Mouse (Mus musculus) C3H10T1/2 (cell line): ENCODE results near the gene Asf1b. TPM values are rescaled to one million over a fixed set of nuclear protein-coding genes. Genes with fewer than 3 reads are reported as not detected.

Experiments used
- polyA plus RNA-seq, 2 experiments: library from polyadenylated mRNA; unstranded; fragments of >200 nt; fragmentation: generic; extraction: Trizol; gene quantifications; one replicate each; pipeline ENCODE4 v1.2.1; 2012; ENCODE audit warnings: missing spikeins in 2 of 2

Asf1b gene
- 10 to 100 TPM; 26.5 to 32.4 TPM for polyA plus RNA-seq

GRCm38 (mm10) chr8:83955106-83955957 lies at the start of gene Asf1b, which contains the start of gene Gm10644:
Gene Asf1b (plus strand): TSS chr8:83955507.
Gene Gm10644 (minus strand): TSS chr8:83955205.

GRCm38 (mm10) chr8:83972150-83973120 lies 17.1 kb downstream of the Asf1b start, which contains the start of gene Prkaca:
Gene Prkaca (plus strand): TSS chr8:83972993.

GRCm38 (mm10) chr8:83997511-83998141 lies 42.3 kb downstream of the Asf1b start, which contains the start of gene Samd1:
Gene Samd1 (plus strand): TSS chr8:83997672.

GRCm38 (mm10) chr8:84001281-84002000 lies 46.1 kb downstream of the Asf1b start, which contains the start of gene 1700067K01Rik:
Gene 1700067K01Rik (plus strand): TSS chr8:84001502.

GRCm38 (mm10) chr8:84011705-84012498 lies 56.6 kb downstream of the Asf1b start, which contains the start of gene 2210011C24Rik:
Gene 2210011C24Rik (minus strand): TSS chr8:84012171.

Other genes with a start within 250 kb of the Asf1b start
- 100 to 1,000 TPM in 1 of 2 experiments, 10 to 100 TPM in 1; 49.1 to 133 TPM for gene Ddx39, start 240.3 kb upstream of the Asf1b start, polyA plus RNA-seq
- gene Adgre5, start 214.2 kb upstream of the Asf1b start, polyA plus RNA-seq = 1 to 10 TPM in 1 of 2 experiments, under 1 TPM in 1; 0.37 to 4.7 TPM
- gene Adgrl1, start 55.4 kb upstream of the Asf1b start, polyA plus RNA-seq = 10 to 100 TPM in 1 of 2 experiments, 1 to 10 TPM in 1; 2.6 to 18.1 TPM
- gene Gm10644, start 302 bp upstream of the Asf1b start, polyA plus RNA-seq = under 1 TPM; 0.02 to 0.17 TPM
- 10 to 100 TPM; 46.8 to 89.9 TPM for gene Prkaca, start 17.5 kb downstream of the Asf1b start, polyA plus RNA-seq
- gene Samd1, start 42.2 kb downstream of the Asf1b start, polyA plus RNA-seq = 10 to 100 TPM; 23.7 to 43.3 TPM
- under 1 TPM; 0.08 to 0.60 TPM for gene 1700067K01Rik, start 46.0 kb downstream of the Asf1b start, polyA plus RNA-seq
- 1 to 10 TPM in 1 of 2 experiments, under 1 TPM in 1; 0.66 to 3.2 TPM for gene 2210011C24Rik, start 56.7 kb downstream of the Asf1b start, polyA plus RNA-seq
- gene Palm3, start 66.0 kb downstream of the Asf1b start, polyA plus RNA-seq = under 1 TPM; 0.08 to 0.14 TPM
- gene Il27ra, start 87.1 kb downstream of the Asf1b start, polyA plus RNA-seq = under 1 TPM in 1 of 2 experiments, not detected in 1; 0.01 TPM
- gene Rln3, start 89.5 kb downstream of the Asf1b start, polyA plus RNA-seq = not detected
- gene Gm10643, start 109.6 kb downstream of the Asf1b start, polyA plus RNA-seq = 1 to 10 TPM in 1 of 2 experiments, under 1 TPM in 1; 0.18 to 1.1 TPM
- 10 to 100 TPM in 1 of 2 experiments, 1 to 10 TPM in 1; 5.9 to 13.7 TPM for gene Rfx1, start 111.3 kb downstream of the Asf1b start, polyA plus RNA-seq
- 10 to 100 TPM; 25.8 to 33.2 TPM for gene Dcaf15, start 149.3 kb downstream of the Asf1b start, polyA plus RNA-seq
- 10 to 100 TPM in 1 of 2 experiments, 1 to 10 TPM in 1; 5.4 to 12.8 TPM for gene Podnl1, start 170.5 kb downstream of the Asf1b start, polyA plus RNA-seq
- gene Cc2d1a, start 192.4 kb downstream of the Asf1b start, polyA plus RNA-seq = 10 to 100 TPM; 37.0 to 44.8 TPM
- gene 4930432K21Rik, start 192.5 kb downstream of the Asf1b start, polyA plus RNA-seq = 1 to 10 TPM in 1 of 2 experiments, under 1 TPM in 1; 0.60 to 1.3 TPM
- gene Nanos3, start 229.7 kb downstream of the Asf1b start, polyA plus RNA-seq = 1 to 10 TPM; 1.2 to 2.4 TPM